Mouse (Mus musculus): ENCODE measurements around the gene Fer.

- TF ChIP-seq CTCF (IDR thresholded peaks at IDR 0.05; ENCODE audit: low read depth, low read length) (no peak), POLR2A (IDR thresholded peaks at IDR 0.05; ENCODE audit: borderline replicate concordance, low read depth, low read length) (no peak)
Observed at GRCm38 (mm10) chr17:64053636-64054035, 190.8 kb downstream of the Fer start.
